Mouse (Mus musculus) embryo, embryonic 11 days (tissue): ENCODE measurements around the gene Gtf2h5.

Source experiments
- DNase-seq: peaks from one replicate; pipeline ENCODE4 v3.0.0-alpha.2; 2015

Gene Gtf2h5

GRCm38 (mm10) chr17:6113653-6114052, 34.1 kb downstream of the Gtf2h5 start:
- DNase-seq, result no peak

DNA sequence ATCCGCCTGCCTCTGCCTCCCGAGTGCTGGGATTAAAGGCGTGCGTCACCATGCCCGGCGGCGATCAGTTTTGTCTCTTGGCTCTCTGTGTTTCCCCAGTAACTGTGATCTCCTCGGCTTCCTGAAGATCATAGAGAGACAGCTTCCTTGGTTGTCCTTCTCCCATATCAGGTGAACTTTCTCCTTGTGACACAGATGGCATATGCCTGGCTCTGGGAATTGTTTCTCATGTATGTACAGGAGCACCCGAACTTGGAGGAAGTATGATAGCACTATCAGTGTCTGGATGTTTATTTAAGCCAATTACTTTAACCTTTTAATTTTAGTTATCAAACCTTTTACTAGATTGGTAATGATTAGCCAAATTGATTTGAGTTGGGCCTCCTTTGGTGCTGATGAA, 35.5 kb downstream of the Gtf2h5 start:
- DNase-seq, result no peak

DNA sequence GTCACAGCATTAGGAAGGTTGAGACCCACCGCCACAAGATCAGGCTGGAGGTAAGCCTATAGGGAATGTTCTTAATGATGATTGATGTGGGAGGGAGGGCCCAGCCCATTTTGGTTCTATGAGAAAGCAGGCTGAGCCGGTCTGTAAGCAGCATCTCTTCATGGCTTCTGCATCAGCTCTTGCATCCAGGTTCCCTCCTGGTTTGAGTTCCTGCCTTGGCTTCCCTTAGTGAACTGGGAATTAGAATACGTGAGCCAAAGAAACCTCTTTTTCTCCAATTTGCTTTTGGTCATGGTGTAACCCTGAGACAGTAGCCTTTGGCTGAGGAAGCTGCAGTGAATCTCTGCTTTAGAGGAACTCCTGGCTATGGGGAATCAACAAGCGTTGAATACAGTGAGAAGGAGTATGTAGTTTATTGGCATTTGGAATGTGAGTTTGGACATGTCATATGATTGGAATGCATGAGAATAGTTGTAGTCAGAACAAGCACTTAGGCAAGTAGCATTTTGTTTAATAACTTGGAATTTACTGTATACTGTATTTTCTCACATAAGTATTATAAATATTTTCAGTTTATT, 37.7 kb downstream of the Gtf2h5 start:
- no peak for DNase-seq

- no peak for DNase-seq
Measured at GRCm38 (mm10) chr17:6117917-6118316, 38.3 kb downstream of the Gtf2h5 start.

GRCm38 (mm10) chr17:6118861-6119260, 39.3 kb downstream of the Gtf2h5 start:
- DNase-seq, result no peak

- no peak for DNase-seq
Measured at GRCm38 (mm10) chr17:6123776-6124175, 44.2 kb downstream of the Gtf2h5 start.

DNA sequence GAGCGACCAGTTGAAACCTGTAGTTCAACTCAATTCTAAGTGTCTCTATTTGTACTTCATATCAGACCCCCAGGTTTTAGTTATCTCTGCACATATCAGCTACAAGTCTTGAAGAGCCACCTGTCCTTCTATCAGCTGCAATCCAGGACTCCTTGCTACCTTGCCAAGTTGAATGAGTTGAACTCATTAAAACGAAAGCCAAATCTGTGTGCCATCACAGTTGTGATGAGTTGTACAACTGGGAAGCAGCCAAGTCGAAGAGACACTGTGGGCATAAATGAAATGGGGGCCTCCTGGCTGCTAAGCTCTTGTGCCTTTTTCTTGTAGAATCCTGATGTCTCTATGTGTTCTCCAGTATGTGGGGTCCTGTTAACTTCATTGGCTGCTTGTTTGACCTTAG, 45.9 kb downstream of the Gtf2h5 start:
- no peak for DNase-seq

DNA sequence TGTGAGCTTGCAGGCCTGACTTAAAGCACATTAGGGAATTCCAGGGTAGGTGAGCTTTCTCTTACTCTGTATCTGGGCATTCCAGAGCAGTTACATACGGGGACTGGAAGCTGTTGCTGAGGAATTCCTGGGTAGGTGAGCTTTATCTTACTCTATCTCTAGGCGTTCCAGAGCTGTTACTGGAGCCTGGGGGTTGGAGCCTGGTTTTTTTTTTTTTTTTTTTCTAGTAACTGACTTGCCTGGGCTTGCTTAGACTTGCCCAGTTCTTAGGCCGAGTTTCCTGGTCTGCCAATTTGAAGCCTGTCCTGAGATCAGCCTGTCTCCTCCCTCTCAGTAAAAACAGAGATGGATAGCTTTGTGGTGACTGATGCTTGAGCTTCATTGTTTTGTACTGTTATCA, 48.5 kb downstream of the Gtf2h5 start:
- no peak for DNase-seq

GRCm38 (mm10) chr17:6129361-6129760, 49.8 kb downstream of the Gtf2h5 start:
- no peak for DNase-seq

GRCm38 (mm10) chr17:6131083-6131482, 51.5 kb downstream of the Gtf2h5 start:
- DNase-seq, result no peak
